Mouse (Mus musculus): ENCODE results near the gene Zc3hav1l.

DNA sequence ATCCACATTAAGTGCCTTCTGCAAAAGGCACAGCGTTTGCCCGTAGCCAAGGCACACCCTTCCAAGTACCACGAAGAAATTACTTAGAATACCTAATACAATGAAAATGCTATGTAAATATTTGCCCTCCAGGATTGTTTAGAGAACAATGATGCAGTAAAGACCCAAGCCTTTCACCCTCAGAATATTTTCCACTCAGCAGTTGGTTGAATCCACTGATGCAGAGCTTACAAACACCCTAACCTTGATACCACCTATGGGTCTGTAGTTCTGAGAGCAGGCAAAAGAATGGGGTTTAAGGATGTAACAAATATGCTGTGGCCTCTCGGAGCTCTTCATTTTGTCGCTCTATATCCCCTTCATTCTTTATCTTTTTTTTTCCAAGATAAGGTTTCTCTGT lies 48.8 kb upstream of the Zc3hav1l start:
- TF ChIP-seq CTCF (IDR thresholded peaks at IDR 0.05; ENCODE audit: control insufficient read depth, insufficient read depth, insufficient replicate concordance, low read depth, low read length) (no peak), POLR2A (IDR thresholded peaks at IDR 0.05; ENCODE audit: control insufficient read depth, low read depth, low read length) (no peak)

All from testis, adult 2 months (tissue).